Mouse (Mus musculus) frontal cortex, postnatal 14 days (tissue): ENCODE data around the gene Gipc1.

ENCODE experiments used
- DNase-seq, 2 experiments: peaks; one replicate each; pipeline ENCODE4 v3.0.0; 2022; ENCODE audit warnings: low spot score in 2 of 2

Gene Gipc1

DNA sequence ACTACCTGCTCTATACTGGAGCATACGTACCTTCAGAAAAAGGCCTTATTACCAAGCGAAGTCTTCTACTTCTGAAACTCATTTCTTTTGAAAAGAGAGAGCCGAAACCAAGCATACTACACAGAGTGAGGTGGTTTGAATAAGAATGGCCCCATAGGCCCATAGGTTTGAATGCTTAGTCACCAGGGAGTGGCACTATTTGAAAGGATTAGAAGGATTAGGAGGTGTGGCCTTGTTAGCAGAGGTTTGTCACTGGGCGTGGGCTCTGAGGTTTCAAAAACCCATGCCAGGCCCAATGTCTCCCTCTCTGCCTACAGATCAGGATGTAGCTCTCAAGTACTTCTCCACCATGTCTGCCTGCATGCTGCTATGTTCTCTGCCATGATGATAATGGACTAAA, 4.4 kb upstream of the Gipc1 start:
- DNase-seq = no peak

DNA sequence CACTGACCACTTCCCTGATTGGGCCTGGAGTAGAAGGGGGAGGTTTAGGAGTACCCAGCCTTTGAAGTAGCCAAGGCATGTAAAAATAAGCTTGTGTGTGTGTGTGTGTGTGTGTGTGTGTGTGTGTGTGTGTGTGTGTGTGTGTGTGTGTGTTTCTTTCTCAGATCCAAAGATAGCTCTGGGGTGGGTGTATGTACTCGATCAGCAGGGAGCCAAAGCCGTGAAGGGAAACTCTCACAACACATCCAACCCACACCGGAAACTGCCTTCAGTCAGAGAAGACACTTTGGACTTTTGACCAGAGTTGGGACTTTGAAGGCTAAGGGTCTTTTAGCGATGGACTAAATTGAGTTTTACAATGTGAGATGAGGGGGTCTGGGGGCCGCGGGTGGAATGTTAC, 2.8 kb upstream of the Gipc1 start:
- DNase-seq = no peak

DNA sequence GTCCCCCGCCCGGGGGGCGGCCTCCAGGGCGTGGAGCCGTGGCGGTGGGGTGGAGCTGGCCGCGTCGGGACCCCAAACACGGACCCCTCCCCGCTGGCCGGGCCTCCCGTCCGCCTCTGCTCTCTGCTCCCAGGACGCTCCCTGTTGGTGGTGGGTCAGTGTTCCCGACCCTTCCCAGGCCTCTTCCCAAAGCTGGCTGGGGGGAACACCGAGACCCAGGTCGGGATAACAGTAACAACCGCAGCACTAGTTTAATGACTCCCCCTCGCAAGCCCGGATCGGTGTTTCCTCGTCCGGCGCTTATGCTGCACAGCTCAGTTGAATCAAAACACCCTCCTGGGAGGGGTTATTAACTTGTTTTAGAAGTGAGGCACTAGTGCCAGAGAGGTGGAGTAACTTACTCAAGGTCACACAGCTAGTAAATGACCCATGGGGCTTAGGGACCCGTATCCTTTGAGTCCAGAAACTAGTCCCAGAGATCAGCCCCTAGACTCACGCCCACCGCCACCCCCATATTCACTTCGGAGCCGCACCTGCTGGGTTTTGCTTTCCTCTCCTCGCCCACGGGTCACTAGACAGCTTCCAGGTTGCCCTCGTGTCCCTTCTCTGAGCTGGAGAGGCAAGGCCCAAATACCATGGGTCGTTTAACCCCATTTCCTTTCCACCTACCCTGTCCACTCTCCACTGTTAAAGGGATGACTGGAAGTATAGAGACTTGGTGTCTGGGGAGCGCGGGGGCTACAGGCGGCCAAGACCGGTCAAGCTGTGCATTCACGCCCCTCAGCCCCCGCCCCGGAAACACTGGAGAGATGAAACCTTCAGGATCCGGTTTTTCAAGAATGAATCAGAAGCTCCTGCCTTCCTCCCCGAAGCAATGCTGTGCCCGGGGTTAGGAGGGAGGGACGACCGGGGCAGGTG, 526 bp downstream of the Gipc1 start:
- DNase-seq = peak in 1 of 2 experiments; percentile 25

DNA sequence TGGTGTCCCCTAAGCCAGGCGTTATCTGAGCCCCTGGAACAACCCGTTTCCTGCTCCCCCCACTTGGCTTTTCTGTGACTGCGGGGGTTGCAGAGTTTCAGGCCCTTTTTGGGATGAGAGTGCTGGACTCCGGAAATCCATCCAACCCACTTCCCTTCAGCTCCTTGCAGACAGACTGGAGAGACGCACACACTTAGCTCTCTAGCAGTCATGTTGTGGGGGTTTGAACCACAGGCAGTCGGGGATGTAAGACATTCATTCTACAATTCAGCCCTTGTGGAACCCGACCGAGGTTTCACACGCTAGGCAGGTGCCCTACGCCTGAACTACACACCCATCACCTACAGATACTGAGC, 1.2 kb downstream of the Gipc1 start:
- peak in 1 of 2 experiments; percentile 13 for DNase-seq

DNA sequence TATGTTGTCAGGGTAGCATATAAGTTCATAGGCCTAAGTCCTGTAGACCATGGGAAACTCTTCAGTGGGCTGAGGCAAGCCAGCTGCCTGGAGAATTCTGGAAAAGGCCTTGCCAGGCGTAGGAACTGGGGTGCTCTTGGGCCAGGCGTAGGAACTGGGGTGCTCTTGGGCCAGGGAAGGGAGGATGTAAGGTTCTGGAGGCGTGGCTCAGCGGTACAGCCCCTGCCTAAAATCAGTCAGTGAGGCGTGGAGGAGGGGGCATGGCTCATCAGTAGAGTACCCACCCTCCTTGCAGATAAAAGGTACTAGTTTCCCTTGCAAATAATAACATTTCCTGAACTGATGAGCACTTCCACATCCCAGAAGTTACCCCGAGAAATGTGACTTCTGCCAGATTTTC, 2.2 kb downstream of the Gipc1 start:
- DNase-seq = no peak

DNA sequence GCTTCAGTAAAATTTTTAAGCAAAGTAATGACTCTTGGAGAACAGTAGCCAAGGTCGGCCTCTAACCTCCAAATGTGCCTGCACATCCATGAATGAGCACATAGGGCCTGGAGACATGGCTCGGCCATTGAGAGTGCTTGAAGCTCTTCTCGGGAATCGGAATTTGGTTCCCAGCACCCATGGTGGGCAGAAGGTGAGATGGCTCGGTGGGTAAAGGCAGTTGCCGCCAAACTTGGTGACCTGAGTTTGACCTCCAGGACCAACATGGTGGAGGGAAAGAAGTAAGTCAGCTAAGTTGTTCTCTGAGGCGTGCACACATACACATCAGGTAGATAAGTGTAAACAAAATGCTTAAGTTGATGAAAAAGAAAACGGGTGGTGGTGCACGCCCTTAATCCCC, 3.6 kb downstream of the Gipc1 start:
- no peak for DNase-seq

DNA sequence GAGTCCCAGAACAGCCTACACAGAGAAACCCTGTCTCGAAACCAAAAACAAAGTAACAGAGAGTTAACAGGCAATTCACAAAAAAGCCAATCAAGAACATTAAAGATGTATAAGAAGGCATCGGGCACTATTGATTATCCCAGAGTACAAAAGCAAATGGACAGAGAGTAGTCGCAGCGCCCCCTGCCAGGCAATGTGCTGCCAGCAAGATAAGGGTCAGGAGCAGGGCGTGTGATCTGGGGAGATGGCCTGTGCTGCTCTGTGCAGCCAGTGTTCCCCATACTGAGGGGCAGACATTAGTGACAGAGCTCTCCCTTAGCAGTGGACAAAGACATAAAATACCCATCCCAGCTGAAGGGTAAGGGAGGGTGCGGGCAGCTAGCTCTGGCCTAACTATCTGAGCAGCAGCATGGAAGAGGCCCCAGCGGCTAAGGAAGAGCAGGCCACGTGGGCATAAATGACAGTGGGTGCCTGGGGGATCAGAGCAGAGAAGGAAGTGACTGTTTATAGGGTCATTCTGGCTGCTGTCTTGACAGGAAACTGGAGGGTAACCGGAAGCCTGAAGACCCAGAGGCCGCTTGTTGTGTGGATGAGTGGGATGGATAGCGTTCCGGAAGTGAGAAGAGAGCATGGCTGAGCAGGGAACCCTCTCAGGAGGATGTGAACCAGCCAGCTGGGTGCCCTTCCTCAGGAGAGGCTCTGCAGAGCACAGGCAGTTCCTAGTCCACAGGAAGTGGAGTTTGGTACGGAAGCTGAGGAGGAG, 4.2 kb downstream of the Gipc1 start:
- peak in 1 of 2 experiments; percentile 34 for DNase-seq

DNA sequence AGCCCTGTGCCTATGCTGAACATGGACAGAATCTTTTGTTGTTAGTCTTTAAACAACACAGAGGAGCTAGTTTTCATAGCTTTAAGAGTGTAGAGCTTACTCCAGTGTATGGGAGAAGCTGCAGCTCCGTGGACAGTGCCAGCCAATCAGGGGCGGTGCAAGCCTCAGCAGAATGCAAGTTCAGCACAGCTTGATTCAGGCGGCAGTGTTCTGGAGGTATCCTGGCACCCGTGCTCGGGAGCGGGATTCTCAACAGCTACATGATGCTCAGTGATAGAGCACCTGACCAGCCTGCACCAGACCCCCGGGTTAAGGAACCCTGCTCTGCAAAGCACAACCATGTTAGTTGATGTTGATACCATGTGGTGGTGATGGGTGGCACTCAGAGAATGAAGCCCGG, 8.1 kb downstream of the Gipc1 start:
- no peak for DNase-seq

DNA sequence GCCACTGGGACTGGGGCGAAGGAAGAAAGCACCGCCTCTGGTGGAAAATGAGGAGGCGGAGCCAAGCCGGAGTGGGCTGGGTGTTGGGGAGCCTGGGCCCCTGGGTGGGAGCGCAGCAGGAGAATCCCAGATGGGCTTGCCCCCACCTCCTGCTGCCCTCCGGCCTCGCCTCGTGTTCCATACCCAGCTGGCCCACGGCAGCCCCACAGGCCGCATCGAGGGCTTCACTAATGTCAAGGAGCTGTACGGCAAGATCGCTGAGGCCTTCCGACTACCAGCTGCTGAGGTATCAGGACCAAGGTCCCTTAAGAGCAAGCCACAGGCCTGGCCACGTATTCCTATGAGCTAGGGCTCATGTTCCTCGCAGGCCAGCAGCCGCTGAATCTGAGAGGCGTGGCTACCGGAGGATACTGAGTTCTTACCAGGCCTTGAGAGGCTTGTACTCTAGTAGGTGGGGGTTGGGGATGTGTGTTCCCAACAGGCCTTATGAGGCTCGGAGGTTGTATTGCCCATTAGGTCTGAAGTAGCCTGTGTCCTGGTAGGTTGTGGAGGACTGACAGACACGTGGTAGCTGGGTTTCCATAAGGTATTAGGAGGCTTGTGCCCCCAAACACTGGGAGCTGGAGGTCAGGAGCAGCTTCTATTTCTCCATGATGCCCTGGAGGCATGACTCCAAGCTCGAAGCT, 8.7 kb downstream of the Gipc1 start:
- DNase-seq = no peak

DNA sequence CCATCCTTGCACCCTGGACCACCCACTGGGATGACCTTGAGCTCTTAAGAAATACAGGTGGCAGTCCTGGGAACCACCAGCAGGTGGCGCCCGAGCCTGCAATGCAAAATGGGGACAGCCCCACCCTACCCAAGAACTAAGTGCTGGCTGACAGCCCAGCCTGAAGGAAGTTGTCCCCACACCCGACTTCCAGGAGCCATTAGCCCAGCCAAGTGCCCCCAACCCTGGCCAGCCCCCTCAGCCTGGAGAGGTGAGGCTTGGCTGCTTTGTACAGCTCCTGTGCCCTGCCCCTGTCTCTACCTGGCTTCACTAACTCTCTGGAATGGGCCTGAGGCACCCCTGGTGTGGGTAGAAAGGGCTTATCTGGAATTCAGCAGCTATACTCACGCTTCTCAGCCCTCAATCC, 9.9 kb downstream of the Gipc1 start:
- DNase-seq = peak; percentile 82 to 83

DNA sequence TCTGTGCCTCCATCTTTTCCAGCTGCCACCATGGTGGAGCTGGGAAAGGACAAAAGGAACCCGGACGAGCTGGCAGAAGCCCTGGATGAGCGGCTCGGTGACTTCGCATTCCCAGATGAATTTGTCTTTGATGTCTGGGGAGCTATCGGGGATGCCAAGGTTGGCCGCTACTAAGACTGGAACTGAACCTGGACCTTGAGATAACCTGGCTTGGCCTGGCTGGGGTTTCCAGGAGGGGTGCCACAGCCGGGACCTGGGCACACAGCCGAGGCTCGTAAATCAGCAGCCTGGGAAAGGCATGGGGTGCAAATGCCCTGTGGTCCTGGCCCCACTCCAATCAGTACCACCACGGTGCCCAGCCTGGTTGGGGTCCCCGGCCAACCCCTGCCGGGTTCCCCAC, 11.6 kb downstream of the Gipc1 start:
- no peak for DNase-seq

DNA sequence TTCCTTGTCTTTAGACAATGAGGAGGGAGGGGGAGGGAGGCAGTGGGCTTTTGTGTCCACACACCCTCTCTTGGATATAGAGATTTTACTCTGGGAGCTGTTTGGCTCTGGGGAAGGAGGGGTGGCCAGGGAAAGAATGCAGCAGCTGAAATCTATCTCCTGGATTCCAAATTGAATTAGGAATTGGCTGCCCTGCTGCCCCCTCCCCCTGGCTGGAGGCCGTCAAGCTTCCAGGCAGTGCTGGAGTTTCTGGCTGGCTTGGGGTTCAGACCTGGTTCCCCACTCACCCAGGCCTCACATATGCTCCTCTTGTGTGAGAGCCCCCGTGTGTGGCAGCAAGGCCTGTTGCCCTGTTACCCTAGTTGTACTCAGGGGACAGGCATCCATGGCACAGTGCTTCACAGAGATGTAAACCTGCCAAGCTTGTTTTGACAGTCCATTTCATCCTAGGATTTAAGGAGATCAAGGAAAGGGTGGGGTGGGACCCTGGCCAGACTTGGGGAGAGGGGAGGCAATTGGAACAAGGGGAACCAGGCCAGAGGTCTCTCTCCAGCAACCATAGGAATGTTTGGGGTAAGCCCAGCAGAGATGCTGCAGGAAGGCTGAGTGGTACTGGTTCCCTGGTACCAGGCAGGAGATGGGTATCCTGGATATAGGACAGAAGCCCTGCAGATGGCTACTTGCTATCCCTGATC, 12.6 kb downstream of the Gipc1 start:
- DNase-seq = no peak

DNA sequence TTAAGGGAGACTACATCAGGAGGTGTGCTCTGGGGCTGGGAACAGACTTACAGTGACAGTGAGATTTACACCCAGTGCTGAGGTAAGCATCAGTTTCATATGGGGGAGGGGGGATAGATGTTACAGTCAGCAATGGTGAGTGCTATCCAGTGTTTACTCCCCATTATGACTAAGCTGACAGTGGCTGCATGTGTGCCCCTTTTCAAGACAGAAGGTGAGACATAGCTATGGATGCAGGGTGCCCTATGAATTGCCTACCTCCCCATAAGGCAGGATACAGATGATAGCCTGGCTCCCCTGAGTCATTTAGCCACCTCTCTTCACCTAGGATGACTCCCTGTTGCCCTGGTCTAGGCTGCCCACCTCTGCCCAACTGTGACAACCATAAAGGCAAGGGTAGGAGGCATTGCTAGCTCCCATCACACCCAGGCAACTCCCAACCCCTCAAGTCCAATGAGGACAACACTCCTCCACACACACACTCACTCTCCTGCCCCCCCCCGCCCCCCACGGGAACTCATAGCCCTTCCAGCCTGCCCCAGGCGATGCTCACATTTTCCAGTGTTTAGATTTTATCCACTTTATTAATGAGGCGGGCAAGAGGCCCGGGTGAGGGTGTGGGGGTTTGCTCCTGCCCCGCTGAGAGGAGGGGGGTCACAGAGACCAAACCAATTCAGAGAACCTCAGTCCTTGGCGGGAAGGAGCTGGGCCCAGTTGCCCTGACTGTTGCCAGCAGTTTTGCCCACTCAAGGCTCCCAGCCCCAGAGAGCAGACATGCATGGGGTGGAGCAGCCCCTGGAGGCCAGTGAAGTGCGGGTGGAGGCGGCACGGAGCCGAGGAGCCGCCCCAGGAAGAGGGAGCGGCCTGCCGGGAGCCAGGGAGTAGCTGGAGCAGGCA, 13.7 kb downstream of the Gipc1 start, which contains the start of gene Ptger1:
Gene Ptger1 (plus strand): TSS at position 710 of the 897 bp plus-strand sequence.
- DNase-seq = no peak

DNA sequence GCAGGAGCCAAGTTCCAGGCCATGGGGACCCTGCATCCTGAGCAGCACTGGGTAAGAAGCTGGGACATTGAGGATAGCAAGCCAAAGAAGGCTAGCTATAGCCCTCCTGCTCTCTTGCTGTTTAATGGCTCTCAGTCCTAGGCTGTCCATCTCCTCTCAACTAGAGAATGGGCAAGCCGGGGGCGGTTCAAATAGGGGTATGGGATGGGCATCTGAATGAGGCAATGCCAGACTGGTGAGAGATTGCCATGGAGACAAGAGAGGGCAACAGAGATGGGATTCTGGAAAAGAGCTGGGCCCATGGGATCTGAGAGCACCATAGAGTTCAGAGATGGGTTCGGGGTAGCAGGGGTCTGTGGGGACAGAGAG, 14.4 kb downstream of the Gipc1 start:
- no peak for DNase-seq

DNA sequence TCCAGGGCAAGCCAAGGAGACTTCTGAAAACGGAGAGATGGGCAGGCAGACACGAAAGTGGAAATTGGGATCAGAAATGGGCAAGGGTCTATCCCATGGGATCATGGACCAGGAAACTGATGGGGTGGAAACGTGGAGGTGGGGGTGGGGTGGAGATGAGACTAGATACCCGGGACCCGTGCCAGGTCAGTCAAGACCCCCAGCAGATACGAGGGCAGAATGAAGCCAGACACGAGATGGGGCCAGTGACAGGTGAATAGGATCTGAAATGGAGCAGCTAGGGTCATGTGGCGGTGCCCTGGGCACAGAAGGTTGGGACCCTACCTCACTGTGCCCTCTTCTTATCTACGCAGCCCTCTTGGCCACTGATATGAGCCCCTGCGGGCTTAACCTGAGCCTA, 15.0 kb downstream of the Gipc1 start:
- DNase-seq = no peak

DNA sequence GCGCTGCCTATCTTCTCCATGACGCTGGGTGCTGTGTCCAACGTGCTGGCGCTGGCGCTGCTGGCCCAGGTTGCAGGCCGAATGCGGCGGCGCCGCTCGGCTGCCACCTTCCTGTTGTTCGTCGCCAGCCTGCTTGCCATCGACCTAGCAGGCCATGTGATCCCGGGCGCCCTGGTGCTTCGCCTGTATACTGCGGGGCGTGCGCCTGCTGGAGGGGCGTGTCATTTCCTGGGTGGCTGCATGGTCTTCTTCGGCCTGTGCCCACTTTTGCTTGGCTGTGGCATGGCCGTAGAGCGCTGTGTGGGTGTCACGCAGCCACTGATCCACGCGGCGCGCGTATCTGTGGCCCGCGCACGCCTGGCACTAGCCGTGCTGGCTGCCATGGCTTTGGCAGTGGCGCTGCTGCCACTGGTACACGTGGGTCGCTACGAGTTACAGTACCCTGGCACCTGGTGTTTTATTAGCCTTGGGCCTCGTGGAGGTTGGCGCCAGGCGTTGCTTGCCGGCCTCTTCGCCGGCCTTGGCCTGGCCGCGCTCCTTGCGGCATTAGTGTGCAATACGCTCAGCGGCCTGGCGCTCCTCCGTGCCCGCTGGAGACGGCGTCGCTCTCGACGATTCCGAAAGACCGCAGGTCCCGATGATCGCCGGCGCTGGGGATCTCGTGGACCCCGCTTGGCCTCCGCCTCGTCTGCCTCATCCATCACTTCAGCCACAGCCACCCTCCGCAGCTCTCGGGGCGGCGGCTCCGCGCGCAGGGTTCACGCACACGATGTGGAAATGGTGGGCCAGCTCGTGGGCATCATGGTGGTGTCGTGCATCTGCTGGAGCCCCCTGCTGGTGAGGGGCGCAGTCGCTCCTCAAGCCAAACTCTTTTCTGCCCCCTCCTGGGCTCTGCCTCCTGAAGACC, 15.8 kb downstream of the Gipc1 start:
- no peak for DNase-seq

DNA sequence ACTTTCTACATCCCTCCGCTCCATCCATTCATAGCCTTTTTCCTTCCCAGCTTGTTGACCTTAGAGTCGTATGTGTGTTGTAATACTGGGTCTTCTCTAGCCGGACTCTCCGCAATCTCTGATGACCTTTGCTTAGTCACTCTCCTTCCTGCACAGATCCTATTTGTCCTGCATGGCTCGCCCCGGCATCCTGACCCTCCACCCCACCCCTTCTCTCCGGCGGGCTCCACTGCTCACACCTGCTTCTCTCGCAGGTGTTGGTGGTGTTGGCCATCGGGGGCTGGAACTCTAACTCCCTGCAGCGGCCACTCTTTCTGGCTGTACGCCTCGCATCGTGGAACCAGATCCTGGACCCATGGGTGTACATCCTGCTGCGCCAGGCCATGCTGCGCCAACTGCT, 16.5 kb downstream of the Gipc1 start:
- no peak for DNase-seq

DNA sequence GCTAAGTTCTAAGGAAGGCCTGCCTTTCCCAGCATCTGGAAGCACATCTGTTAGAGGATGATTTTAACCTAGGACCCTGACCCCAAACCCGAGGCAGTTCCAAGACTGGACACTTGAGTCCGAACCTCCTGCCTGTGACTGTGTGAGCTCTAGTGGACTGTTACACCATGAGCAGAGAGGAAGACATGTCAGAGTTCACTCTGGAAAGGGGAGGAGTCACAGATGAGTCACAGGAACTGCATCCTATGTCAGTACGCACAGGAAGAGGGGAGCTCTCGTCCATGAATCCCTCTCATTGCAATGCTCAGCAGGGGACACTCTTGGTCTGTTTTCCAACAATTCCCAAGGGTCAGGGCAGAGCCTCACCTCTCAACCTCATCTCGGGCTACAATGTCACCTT, 20.5 kb downstream of the Gipc1 start:
- no peak for DNase-seq

DNA sequence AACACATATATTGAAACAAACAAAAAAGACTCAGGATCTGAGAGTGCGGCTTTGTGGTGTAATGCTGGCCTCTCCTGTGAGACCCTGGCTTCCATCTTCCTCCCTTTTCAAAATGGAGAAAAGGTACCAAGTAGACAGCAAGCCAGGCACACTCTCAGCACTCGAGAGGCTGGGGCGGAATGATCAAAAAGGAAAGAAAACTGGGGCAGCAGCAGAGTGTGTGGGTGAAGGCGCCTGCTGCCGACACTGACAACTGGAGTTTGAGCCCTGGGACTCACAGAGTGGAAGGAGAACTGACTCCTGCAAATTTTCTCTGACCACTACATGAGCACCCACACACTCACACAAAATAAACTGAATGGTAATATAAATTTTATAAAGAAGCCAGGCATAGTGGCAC, 22.0 kb downstream of the Gipc1 start:
- DNase-seq = no peak

DNA sequence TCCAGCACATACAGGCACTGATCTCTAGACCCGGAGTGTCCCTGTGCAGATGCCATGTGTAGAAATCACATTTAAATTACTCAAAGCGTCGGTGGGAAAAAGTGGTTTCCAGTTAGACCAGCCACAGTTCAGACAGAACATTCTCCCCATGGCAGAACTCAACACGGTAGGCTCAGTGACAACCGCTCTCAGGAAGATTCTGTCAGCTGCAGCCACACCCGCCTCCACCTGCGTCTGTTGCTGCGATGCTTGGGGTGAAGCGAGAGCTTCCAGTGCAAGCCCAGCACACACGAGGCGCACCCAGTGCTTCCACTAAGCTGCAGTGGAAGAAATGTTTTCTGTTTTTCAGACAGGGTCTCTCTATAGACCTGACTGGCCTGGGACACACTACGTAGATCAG, 27.4 kb downstream of the Gipc1 start:
- no peak for DNase-seq
